Mouse (Mus musculus): ENCODE results near the gene Arid2.

The Arid2 gene

GRCm38 (mm10) chr15:96286015-96286934 lies 1.0 kb upstream of the Arid2 start:
- DNase-seq (ENCODE audit: low read depth, low spot score), result peak; percentile 93

- no peak for DNase-seq (ENCODE audit: low read depth, low spot score)
These were observed 404 bp upstream of the Arid2 start for GRCm38 (mm10) chr15:96286935-96287292.

DNA sequence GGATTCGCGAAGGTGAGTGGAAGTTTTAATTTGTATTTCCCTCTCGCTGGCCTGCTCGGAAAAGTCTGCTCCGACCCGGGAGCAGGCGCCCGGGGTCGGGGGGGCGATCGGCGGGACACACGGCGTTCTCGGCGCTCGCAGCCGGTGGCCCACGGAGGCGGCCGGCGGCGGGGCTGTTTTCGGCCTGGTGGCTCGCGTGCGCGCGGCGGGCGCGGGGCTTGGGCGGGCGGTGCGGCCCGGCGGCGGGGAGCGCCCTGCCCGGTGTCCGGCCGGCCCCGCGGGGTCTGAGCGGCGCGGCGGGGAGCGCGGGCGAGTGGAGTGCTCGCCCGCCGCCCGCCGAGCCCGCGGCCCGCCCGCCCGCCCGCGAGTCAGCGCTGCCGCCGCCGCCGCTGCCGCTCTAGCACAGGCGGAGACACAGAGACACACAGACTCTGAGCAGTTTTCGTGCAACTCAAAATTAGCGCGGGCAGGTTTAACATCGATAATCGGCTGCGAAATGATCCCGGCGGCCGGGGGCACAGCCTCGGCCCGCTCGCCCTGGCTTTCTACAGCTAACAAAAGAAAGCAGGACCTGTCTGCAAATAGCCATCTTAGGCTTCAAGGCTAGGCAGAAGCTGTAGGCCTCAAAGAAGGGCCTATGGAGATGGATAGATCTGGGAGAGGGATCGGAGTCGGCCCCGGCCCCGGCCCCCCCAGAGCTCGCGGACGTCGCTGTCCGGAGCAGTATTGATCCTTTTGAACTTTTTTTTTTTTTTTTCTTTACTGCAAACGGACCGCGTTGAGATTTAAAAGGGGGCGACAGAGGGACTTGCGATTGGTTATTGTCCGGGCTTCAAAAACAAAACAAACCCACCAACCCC lies 888 bp downstream of the Arid2 start:
- peak; percentile 83 for DNase-seq (ENCODE audit: low read depth, low spot score)

- peak; percentile 48 for DNase-seq (ENCODE audit: low read depth, low spot score)
These were observed 1.6 kb downstream of the Arid2 start for GRCm38 (mm10) chr15:96288836-96289390.

- DNase-seq (ENCODE audit: low read depth, low spot score), result peak; percentile 55
These were observed 2.7 kb downstream of the Arid2 start for GRCm38 (mm10) chr15:96290001-96290400.

GRCm38 (mm10) chr15:96293444-96293843 lies 6.1 kb downstream of the Arid2 start:
- no peak for DNase-seq (ENCODE audit: low read depth, low spot score)

GRCm38 (mm10) chr15:96297078-96297590 lies 9.8 kb downstream of the Arid2 start:
- no peak for DNase-seq (ENCODE audit: low read depth, low spot score)

DNA sequence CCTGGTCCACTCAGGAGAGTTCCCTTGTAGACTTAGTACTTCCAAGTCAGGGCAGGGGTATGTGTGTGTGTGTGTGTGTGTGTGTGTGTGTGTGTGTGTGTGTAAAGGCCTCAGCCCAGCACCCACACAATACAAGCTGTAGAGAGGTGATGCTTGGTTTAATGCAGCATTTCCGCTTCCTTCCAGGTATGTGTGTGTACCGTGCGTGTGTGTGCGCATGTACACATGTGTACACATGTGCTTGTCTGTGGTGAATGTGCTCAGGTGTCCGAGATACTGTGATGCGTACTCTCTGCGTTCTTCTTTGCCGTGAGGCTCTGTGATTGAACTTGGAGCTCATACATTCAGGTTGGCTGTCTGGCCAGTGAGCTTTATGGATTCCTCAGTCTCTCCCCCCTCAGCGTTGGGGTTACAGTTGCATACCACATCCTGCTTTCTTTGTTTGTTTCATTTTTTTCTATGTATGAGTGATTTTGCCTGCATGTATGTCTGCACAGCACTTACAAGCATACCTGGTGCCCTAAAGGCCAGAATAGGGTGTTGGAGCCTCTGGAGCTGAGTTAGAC lies 10.4 kb downstream of the Arid2 start:
- DNase-seq (ENCODE audit: low read depth, low spot score), result no peak

- no peak for DNase-seq (ENCODE audit: low read depth, low spot score)
These were observed 22.0 kb downstream of the Arid2 start for GRCm38 (mm10) chr15:96309310-96309709.

GRCm38 (mm10) chr15:96312902-96313301 lies 25.6 kb downstream of the Arid2 start:
- DNase-seq (ENCODE audit: low read depth, low spot score), result no peak

DNA sequence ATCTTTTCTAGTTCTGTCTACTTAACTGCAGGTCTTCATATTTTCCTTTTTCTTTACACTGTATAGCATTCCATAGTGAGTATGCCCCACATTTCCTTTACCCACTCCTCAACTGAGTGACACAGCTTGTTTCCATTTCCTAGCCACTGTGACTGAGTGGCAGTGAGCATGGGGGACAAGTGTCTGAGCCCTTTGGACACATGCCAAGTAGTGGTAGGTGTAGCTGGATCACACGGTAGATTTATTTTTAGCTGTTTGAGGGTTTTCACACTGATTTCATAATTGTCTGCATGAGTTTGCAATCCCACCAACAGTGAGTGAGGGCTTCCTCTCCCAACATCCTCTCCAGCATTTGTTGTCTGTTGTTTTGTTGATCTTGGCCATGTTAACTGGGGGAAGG lies 28.3 kb downstream of the Arid2 start:
- DNase-seq (ENCODE audit: low read depth, low spot score), result no peak

GRCm38 (mm10) chr15:96319335-96319734 lies 32.0 kb downstream of the Arid2 start:
- no peak for DNase-seq (ENCODE audit: low read depth, low spot score)

DNA sequence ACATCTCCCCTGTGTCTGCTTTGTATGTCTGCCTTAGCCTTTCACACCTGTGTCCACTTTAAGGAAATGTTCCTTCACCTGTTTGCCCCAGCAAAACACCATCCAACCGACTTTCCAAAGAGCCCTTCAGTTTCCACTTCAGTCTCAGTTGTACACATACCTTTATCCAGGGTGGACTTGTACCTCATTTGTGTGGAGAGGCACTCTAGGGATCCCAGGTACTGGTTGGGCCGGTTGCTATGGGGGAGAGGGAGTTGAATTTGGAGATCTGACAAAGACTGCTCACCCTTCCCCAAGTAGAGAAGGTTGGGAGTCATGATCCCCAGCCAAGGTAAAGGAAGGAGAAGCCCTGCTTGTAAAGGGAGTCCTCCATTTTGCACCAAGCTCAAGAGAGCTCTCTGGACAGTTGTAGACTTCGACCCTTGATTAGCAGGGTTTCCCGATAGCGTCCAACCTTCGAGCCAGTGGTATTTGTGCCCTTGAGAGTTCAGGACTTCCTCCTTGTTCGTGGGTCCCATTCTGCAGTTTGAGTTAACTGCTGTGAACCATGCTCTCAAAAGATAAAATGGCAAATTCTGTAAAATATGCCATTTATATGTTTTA lies 38.5 kb downstream of the Arid2 start:
- DNase-seq (ENCODE audit: low read depth, low spot score), result no peak

DNA sequence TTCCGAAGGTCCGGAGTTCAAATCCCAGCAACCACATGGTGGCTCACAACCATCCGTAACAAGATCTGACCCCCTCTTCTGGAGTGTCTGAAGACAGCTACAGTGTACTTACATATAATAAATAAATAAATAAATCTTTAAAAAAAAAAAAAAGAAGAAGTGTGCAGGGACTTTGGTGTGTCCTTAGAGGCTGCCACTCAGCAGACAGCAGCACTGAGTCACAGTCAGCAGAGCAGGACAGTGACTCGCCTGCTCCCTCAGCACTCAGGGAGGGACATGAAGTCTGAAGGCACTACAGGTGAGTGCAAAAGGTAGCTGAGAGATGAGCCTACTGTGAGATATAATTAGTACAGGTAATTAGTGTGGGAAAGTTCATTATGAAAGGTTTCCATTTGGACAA lies 41.4 kb downstream of the Arid2 start:
- DNase-seq (ENCODE audit: low read depth, low spot score), result peak; percentile 15

DNA sequence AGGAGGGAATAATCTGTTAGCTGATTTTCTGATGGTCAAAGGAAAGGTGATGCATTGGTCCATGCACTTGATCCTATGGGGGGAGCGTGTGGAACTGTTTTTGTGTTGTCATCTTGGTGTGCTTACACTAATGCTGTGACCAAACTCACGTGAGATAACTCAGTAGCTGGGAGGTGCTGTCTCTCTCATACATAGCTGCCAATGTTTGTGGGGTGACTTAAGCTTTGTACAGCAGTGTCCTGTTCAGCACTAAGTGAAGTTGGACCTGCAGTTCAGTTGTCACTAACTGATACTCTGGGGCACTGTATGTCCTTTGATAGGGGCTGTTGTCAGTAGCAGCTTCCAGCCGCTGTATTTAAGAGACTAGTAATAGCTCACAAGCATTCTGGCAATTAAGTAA lies 43.2 kb downstream of the Arid2 start:
- DNase-seq (ENCODE audit: low read depth, low spot score), result no peak

GRCm38 (mm10) chr15:96332468-96333213 lies 45.3 kb downstream of the Arid2 start:
- DNase-seq (ENCODE audit: low read depth, low spot score), result no peak

GRCm38 (mm10) chr15:96333350-96333749 lies 46.0 kb downstream of the Arid2 start:
- DNase-seq (ENCODE audit: low read depth, low spot score), result peak; percentile 61

GRCm38 (mm10) chr15:96340924-96341323 lies 53.6 kb downstream of the Arid2 start:
- no peak for DNase-seq (ENCODE audit: low read depth, low spot score)

DNA sequence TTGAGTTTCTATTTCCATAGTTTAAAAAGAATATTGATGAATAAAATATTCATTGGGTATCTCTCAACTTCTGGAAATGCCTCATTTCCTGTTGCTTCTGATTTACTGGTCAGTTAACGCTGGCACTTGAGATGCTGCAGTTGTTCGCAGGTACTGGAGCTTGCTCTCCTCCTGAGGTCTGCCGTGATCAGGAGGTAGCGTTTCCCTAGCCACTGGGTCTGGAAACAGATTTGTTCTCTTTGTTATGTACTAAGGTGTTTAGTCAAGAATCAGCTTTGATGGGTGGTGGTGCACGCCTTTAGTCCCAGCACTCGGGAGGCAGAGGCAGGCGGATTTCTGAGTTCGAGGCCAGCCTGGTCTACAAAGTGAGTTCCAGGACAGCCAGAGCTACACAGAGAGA lies 54.8 kb downstream of the Arid2 start:
- DNase-seq (ENCODE audit: low read depth, low spot score), result no peak

DNA sequence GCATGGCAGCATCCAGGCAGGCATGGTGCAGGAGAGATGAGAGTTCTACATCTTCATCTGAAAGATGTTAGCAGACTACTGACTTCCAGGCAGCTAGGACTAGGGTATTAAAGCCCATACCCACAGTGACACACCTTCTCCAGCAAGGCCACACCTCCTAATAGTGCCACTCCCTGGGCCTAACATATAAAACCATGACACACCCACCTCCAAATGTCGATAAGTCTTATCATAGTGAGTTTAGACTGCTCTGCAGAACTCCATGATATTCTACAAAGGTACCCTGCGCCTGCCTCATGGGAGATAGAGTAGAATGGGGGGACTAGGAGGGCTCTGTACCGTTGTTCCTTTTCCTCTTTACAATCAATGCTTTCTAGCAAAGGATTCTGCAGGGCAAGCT lies 55.6 kb downstream of the Arid2 start:
- no peak for DNase-seq (ENCODE audit: low read depth, low spot score)

Data from A20 (cell line).